Mouse (Mus musculus) CH12.LX (cell line): ENCODE results near the gene Coasy. TPM values are rescaled to one million over a fixed set of nuclear protein-coding genes. Genes with fewer than 3 reads are reported as not detected.

Experiments
- DNase-seq: peaks from one replicate; pipeline ENCODE4 v3.0.0-alpha.2; 2013; ENCODE audit errors: extremely low read depth
- H3K27ac ChIP-seq: 2 replicates; pipeline ENCODE4 v1.5.1; 2012; ENCODE audit warnings: low read depth, mild to moderate bottlenecking, control low read depth, moderate library complexity; ENCODE audit not compliant: insufficient read depth
- H3K27me3 ChIP-seq: replicated peaks from 2 replicates; pipeline ENCODE3; 2012; ENCODE audit warnings: inconsistent platforms
- H3K36me3 ChIP-seq, 2 experiments: replicated peaks in 1 of 2; 2 replicates each; pipeline versions ENCODE3 to v1.6.1; 2012; ENCODE audit warnings: inconsistent platforms in 1 of 2, low read length in 1 of 2, mild to moderate bottlenecking in 1 of 2, mixed read lengths in 1 of 2, moderate library complexity in 1 of 2; ENCODE audit not compliant: control insufficient read depth in 1 of 2, insufficient read depth in 1 of 2
- H3K4me1 ChIP-seq, 2 experiments: 2 replicates each; pipeline ENCODE4 v1.6.1; 2012; ENCODE audit warnings: inconsistent platforms in 1 of 2, moderate library complexity in 1 of 2; ENCODE audit not compliant: insufficient read depth in 2 of 2, control insufficient read depth in 1 of 2
- H3K4me2 ChIP-seq: 2 replicates; pipeline ENCODE4 v1.6.1; 2012; ENCODE audit warnings: low read depth, mild to moderate bottlenecking, control low read depth; ENCODE audit not compliant: poor library complexity, insufficient read depth, severe bottlenecking
- H3K4me3 ChIP-seq, 3 experiments: fragments of 150-350 bp in 1 of 3; sonication (generic) in 1 of 3; replicated peaks in 1 of 3; 2 replicates each; pipeline versions ENCODE3 to v1.5.1; 2011 to 2012; ENCODE audit warnings: low read depth in 2 of 3, low read length in 2 of 3, mild to moderate bottlenecking in 2 of 3, moderate library complexity in 2 of 3, control low read depth in 1 of 3, improper control_type of control experiment in 1 of 3, inconsistent platforms in 1 of 3, mixed read lengths in 1 of 3; ENCODE audit not compliant: poor library complexity in 1 of 3
- H3K79me2 ChIP-seq: replicated peaks from 2 replicates; pipeline ENCODE4 v1.6.1; 2012; ENCODE audit warnings: mild to moderate bottlenecking, moderate library complexity; ENCODE audit not compliant: control insufficient read depth, poor library complexity, insufficient read depth, severe bottlenecking; ENCODE audit errors: extremely low read depth
- H3K9ac ChIP-seq: 2 replicates; pipeline ENCODE4 v1.6.1; 2012; ENCODE audit warnings: low read depth, mild to moderate bottlenecking, control low read depth, moderate library complexity; ENCODE audit not compliant: insufficient read depth
- H3K9me3 ChIP-seq: replicated peaks from 2 replicates; pipeline ENCODE3; 2012; ENCODE audit warnings: low read length, inconsistent platforms, mixed read lengths
- EP300 ChIP-seq: IDR thresholded peaks from 2 replicates; pipeline ENCODE4 v1.6.1; 2011; ENCODE audit warnings: low read length, improper control_type of control experiment
- KAT2A ChIP-seq: IDR thresholded peaks from 2 replicates; pipeline ENCODE4 v1.6.1; 2012; ENCODE audit warnings: low read length, improper control_type of control experiment, inconsistent platforms; ENCODE audit not compliant: insufficient replicate concordance
- MAX ChIP-seq: IDR thresholded peaks from 2 replicates; pipeline ENCODE4 v1.6.1; 2011; ENCODE audit warnings: low read length, improper control_type of control experiment
- MAZ ChIP-seq: IDR thresholded peaks from 2 replicates; pipeline ENCODE4 v1.6.1; 2012; ENCODE audit warnings: low read depth, mild to moderate bottlenecking, inconsistent platforms, low read length, improper control_type of control experiment, moderate library complexity
- NELFE ChIP-seq: IDR thresholded peaks from 2 replicates; pipeline ENCODE4 v1.6.1; 2011; ENCODE audit warnings: low read depth, low read length, improper control_type of control experiment
- POLR2AphosphoS2 ChIP-seq: IDR thresholded peaks from 2 replicates; pipeline ENCODE4 v1.6.1; 2011; ENCODE audit warnings: low read depth, low read length, improper control_type of control experiment
- ZC3H11A ChIP-seq: IDR thresholded peaks from 2 replicates; pipeline ENCODE4 v1.6.1; 2012; ENCODE audit warnings: low read depth, mild to moderate bottlenecking, inconsistent platforms, low read length, improper control_type of control experiment
- ZKSCAN1 ChIP-seq: IDR thresholded peaks from 2 replicates; pipeline ENCODE4 v1.6.1; 2012; ENCODE audit warnings: low read depth, inconsistent platforms, low read length, improper control_type of control experiment, borderline replicate concordance
- dilution Hi-C: fragments of 300-500 bp; cut with MboI; formaldehyde crosslinking; loops from 2 replicates; pipeline ENCODE4 v1.14.3; 2020; ENCODE audit warnings: low sequenced_read_pairs; ENCODE audit not compliant: extremely low pct_unique_long_range_greater_than_20kb, extremely low pct_ligation_motif_present
- in situ Hi-C: fragments of 300-500 bp; cut with MboI; formaldehyde crosslinking; loops from 3 replicates; pipeline ENCODE4 v1.14.3; 2019; ENCODE audit warnings: low sequenced_read_pairs, low pct_ligation_motif_present, low pct_unique_long_range_greater_than_20kb, mixed read lengths
- polyA plus RNA-seq: library from polyadenylated mRNA; unstranded; fragments of >175 nt; gene quantifications from 2 replicates; pipeline ENCODE4 v1.2.1, GENCODE M21; 2012; ENCODE audit warnings: low read depth; ENCODE audit not compliant: insufficient read length
- total RNA-seq, 2 experiments: library from RNA; depleted of rRNA; stranded (reverse); fragments of 300-350 nt in 1 of 2; fragments of >200 nt in 1 of 2; gene quantifications; 2 replicates each; pipeline ENCODE4 v1.2.3; 2012 to 2014

The Coasy gene
- total and polyA plus RNA-seq, 3 experiments, result 60.4 to 78.9 (median 63.4) TPM

- no peaks in the 10 kb centered on the region for H3K27me3 ChIP-seq
- no peak overlapping the region for H3K27ac ChIP-seq
- H3K79me2 ChIP-seq, result no peaks in the 10 kb centered on the region
- H3K4me1 ChIP-seq, result peaks cover 13 to 32% of the 10 kb centered on the region in 2 experiments
- DNase-seq, result no peak
- in situ Hi-C loops, result no loop called here
- H3K4me2 ChIP-seq, result no peak overlapping the region
- H3K9me3 ChIP-seq, result no peaks in the 10 kb centered on the region
- no peak overlapping the region for H3K9ac ChIP-seq
- TF ChIP-seq ZC3H11A, result no peak
- no peak for TF ChIP-seq EP300
- TF ChIP-seq, all 38 proteins: peak for 0
- Histone ChIP-seq H3K4me3 (no peak overlapping the region), H3K36me3 (peaks cover 60 to 86% of the 10 kb centered on the region in 2 experiments)
- dilution Hi-C loops, result no loop called here
Measured at GRCm38 (mm10) chr11:101061049-101061448, 21.3 kb upstream of the Coasy start.

GRCm38 (mm10) chr11:101062165-101062884 lies 20.0 kb upstream of the Coasy start:
- Histone ChIP-seq H3K27ac (no peak overlapping the region), H3K27me3 (no peaks in the 10 kb centered on the region), H3K9ac (no peak overlapping the region), H3K4me3 (no peak overlapping the region), H3K9me3 (no peaks in the 10 kb centered on the region), H3K36me3 (peaks cover 49 to 73% of the 10 kb centered on the region in 2 experiments), H3K4me2 (no peak overlapping the region), H3K79me2 (no peaks in the 10 kb centered on the region), H3K4me1 (peaks cover 13 to 37% of the 10 kb centered on the region in 2 experiments)
- DNase-seq, result no peak
- TF ChIP-seq NELFE (no peak), ZKSCAN1 (no peak), MAZ (no peak)
- in situ Hi-C loops (no loop called here), dilution Hi-C loops (no loop called here)

- no peak overlapping the region for H3K4me3 ChIP-seq
- in situ Hi-C loops, result no loop called here
- H3K27ac ChIP-seq, result no peak overlapping the region
- TF ChIP-seq MAX, result no peak
- TF ChIP-seq POLR2AphosphoS2, result no peak
- no peak for TF ChIP-seq KAT2A
- dilution Hi-C loops, result no loop called here
- H3K36me3 ChIP-seq, result peaks cover 44 to 65% of the 10 kb centered on the region in 2 experiments
- H3K27me3 ChIP-seq, result peaks cover under 1% of the 10 kb centered on the region
- no peak overlapping the region for H3K4me2 ChIP-seq
- no peaks in the 10 kb centered on the region for H3K9me3 ChIP-seq
- H3K9ac ChIP-seq, result no peak overlapping the region
- H3K4me1 ChIP-seq, result peaks cover 13 to 38% of the 10 kb centered on the region in 2 experiments
- H3K79me2 ChIP-seq, result no peaks in the 10 kb centered on the region
- DNase-seq, result no peak
Measured at GRCm38 (mm10) chr11:101062971-101063675, 19.2 kb upstream of the Coasy start.
